Mouse (Mus musculus): ENCODE measurements at regions not wholly inside any gene's neighbourhood (a gene's known extent, or its start where the extent isn't known, plus 50 kb on each side); places are given as distances from the start of the nearest gene placed in this dataset.
"Not testable (repeated sequence)": the region's sequence is repeated elsewhere in the genome, so short reads cannot be mapped to it uniquely, and the experiment has no call there.

GRCm38 (mm10) chr11:40309646-40310045 is 385.4 kb downstream of the Mat2b start:
- peak in 1 of 2 experiments; percentile 2 for DNase-seq (ENCODE audit: low spot score in 2 of 2)

DNA sequence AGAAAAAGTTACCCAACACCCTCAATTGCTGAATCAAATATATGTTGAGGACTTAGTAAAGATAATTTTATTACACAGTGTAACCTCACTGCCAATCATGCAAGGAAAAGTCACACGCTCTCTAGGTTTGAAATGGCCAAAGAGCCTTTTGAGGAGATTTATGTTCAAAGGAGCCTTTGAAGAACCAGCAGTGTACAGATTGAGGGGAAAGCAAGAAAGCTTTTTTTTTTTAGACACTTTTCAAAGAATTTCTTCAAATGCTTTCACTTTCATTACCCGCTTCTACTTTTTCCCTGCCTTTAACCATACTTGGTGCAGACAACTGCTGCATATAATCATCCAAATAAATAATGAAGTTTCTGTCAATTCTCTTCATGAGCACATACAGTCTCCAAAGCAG is 392.4 kb downstream of the Mat2b start:
- no peak for DNase-seq (ENCODE audit: low spot score in 2 of 2)

- not testable (repeated sequence) for DNase-seq (ENCODE audit: low spot score in 2 of 2)
Measured at GRCm38 (mm10) chr11:40299987-40300386, 395.0 kb downstream of the Mat2b start.

- DNase-seq (ENCODE audit: low spot score in 2 of 2): no peak
Measured at GRCm38 (mm10) chr11:40286936-40287335, 408.1 kb downstream of the Mat2b start.

GRCm38 (mm10) chr11:40286391-40286790 is 408.6 kb downstream of the Mat2b start:
- no peak for DNase-seq (ENCODE audit: low spot score in 2 of 2)

GRCm38 (mm10) chr11:40276737-40277136 is 418.3 kb downstream of the Mat2b start:
- no peak for DNase-seq (ENCODE audit: low spot score in 2 of 2)

- DNase-seq (ENCODE audit: low spot score in 2 of 2): no peak
Measured at GRCm38 (mm10) chr11:40253123-40253522, 441.9 kb downstream of the Mat2b start.

GRCm38 (mm10) chr11:40252399-40252798 is 442.6 kb downstream of the Mat2b start:
- no peak for DNase-seq (ENCODE audit: low spot score in 2 of 2)

- DNase-seq (ENCODE audit: low spot score in 2 of 2): no peak
Measured at GRCm38 (mm10) chr11:40251131-40251530, 443.9 kb downstream of the Mat2b start.

- no peak for DNase-seq (ENCODE audit: low spot score in 2 of 2)
Measured at GRCm38 (mm10) chr11:40216391-40216790, 478.6 kb downstream of the Mat2b start.
